Mouse (Mus musculus) lung, embryonic 16.5 days (tissue): ENCODE data around the gene Akt3. TPM values are rescaled to one million over a fixed set of nuclear protein-coding genes. Genes with fewer than 3 reads are reported as not detected.

ENCODE experiments used
- ATAC-seq: fragments of 200-750 bp; cut with Nextera tagmentation; 2 replicates; pipeline ENCODE4 v1.8.0; 2017; ENCODE audit warnings: low read depth, mild to moderate bottlenecking, moderate library complexity
- H3K27ac ChIP-seq: fragments of 300-500 bp; sonication (generic); 2 replicates; pipeline ENCODE4 v1.5.1; 2014; ENCODE audit warnings: mild to moderate bottlenecking, control low read depth, low read length
- H3K27me3 ChIP-seq: fragments of 300-500 bp; sonication (generic); 2 replicates; pipeline ENCODE4 v1.6.1; 2014; ENCODE audit warnings: low read depth, low read length, mixed read lengths; ENCODE audit not compliant: control insufficient read depth, insufficient read depth
- H3K36me3 ChIP-seq: fragments of 300-500 bp; sonication (generic); 2 replicates; pipeline ENCODE4 v1.6.1; 2014; ENCODE audit warnings: low read length; ENCODE audit not compliant: control insufficient read depth, insufficient read depth
- H3K4me1 ChIP-seq: fragments of 300-500 bp; sonication (generic); replicated peaks from 2 replicates; pipeline ENCODE4 v1.6.1; 2014; ENCODE audit warnings: low read length, mixed read lengths; ENCODE audit not compliant: control insufficient read depth, insufficient read depth
- H3K4me2 ChIP-seq: fragments of 300-500 bp; sonication (generic); 2 replicates; pipeline ENCODE4 v1.6.1; 2014; ENCODE audit warnings: low read depth, low read length, control low read depth
- H3K4me3 ChIP-seq: fragments of 300-500 bp; sonication (generic); 2 replicates; pipeline ENCODE4 v1.5.1; 2014; ENCODE audit warnings: mild to moderate bottlenecking, low read length, control low read depth
- H3K9ac ChIP-seq: fragments of 300-500 bp; sonication (generic); 2 replicates; pipeline ENCODE4 v1.6.1; 2014; ENCODE audit warnings: low read length, control low read depth
- H3K9me3 ChIP-seq: fragments of 300-500 bp; sonication (generic); 2 replicates; pipeline ENCODE4 v1.6.1; 2016; ENCODE audit warnings: low read length; ENCODE audit not compliant: control insufficient read depth
- WGBS: fragments of 180-500 bp; shearing (Covaris S2); extraction: QIAGEN DNeasy Blood & Tissue Kit; methylation state at CpG from one replicate; pipeline ENCODE4 v1.1.7; 2014; 5-methylcytosine and 5-hydroxymethylcytosine counted together
- polyA plus RNA-seq: library from polyadenylated mRNA; unstranded; fragments of >200 nt; fragmentation: Nextera tagmentation; extraction: Ambion mirVana; gene quantifications from 2 replicates; pipeline ENCODE4 v1.2.1, GENCODE M21; 2015

Gene Akt3
- polyA plus RNA-seq, 1 experiment from 2014 or later: 4.1 TPM

- Histone ChIP-seq H3K9ac (no peak overlapping the region), H3K27me3 (no peaks in the 10 kb centered on the region), H3K27ac (no peak overlapping the region), H3K36me3 (no peaks in the 10 kb centered on the region), H3K4me2 (no peak overlapping the region), H3K9me3 (no peaks in the 10 kb centered on the region), H3K4me3 (no peak overlapping the region), H3K4me1 (peaks cover 2% of the 10 kb centered on the region)
- 78% methylated on average over 18 of the region's 18 CpGs for WGBS
- no peak for ATAC-seq
Measured at GRCm38 (mm10) chr1:176993141-176994010, 264.6 kb downstream of the Akt3 start.

GRCm38 (mm10) chr1:176992517-176992916 lies 265.5 kb downstream of the Akt3 start:
- H3K4me1 ChIP-seq: peaks cover 3% of the 10 kb centered on the region
- H3K9me3 ChIP-seq: no peaks in the 10 kb centered on the region
- no peak overlapping the region for H3K27ac ChIP-seq
- H3K27me3 ChIP-seq: no peaks in the 10 kb centered on the region
- no peak for ATAC-seq
- H3K4me2 ChIP-seq: no peak overlapping the region
- H3K36me3 ChIP-seq: no peaks in the 10 kb centered on the region
- H3K9ac ChIP-seq: no peak overlapping the region
- WGBS: 83% methylated on average over 8 of the region's 8 CpGs
- H3K4me3 ChIP-seq: no peak overlapping the region

GRCm38 (mm10) chr1:176991473-176991872 lies 266.5 kb downstream of the Akt3 start:
- H3K9ac ChIP-seq: no peak overlapping the region
- ATAC-seq: no peak
- WGBS: 68% methylated on average over 4 of the region's 4 CpGs

GRCm38 (mm10) chr1:176986990-176987740 lies 270.8 kb downstream of the Akt3 start:
- Histone ChIP-seq H3K9me3 (no peaks in the 10 kb centered on the region), H3K36me3 (no peaks in the 10 kb centered on the region), H3K4me1 (peaks cover 18% of the 10 kb centered on the region; the same call in 1 of the 2 replicates), H3K27me3 (no peaks in the 10 kb centered on the region), H3K4me2 (no peak overlapping the region), H3K27ac (no peak overlapping the region), H3K4me3 (no peak overlapping the region), H3K9ac (no peak overlapping the region)
- peak; percentile 57 for ATAC-seq
- 38% methylated on average over 6 of the region's 6 CpGs for WGBS

More at GRCm38 (mm10) chr1:176991473-176991872, 266.5 kb downstream of the Akt3 start:
- H3K27ac ChIP-seq: no peak overlapping the region
- H3K27me3 ChIP-seq: no peaks in the 10 kb centered on the region
- H3K9me3 ChIP-seq: no peaks in the 10 kb centered on the region
- H3K4me2 ChIP-seq: no peak overlapping the region
- no peak overlapping the region for H3K4me3 ChIP-seq
- H3K4me1 ChIP-seq: peaks cover 13% of the 10 kb centered on the region; the same call in 1 of the 2 replicates
- no peaks in the 10 kb centered on the region for H3K36me3 ChIP-seq

GRCm38 (mm10) chr1:176986275-176986674 lies 271.7 kb downstream of the Akt3 start:
- Histone ChIP-seq H3K27ac (no peak overlapping the region), H3K9ac (no peak overlapping the region), H3K9me3 (no peaks in the 10 kb centered on the region), H3K4me1 (peaks cover 18% of the 10 kb centered on the region; the same call in 1 of the 2 replicates), H3K36me3 (no peaks in the 10 kb centered on the region), H3K27me3 (no peaks in the 10 kb centered on the region), H3K4me2 (no peak overlapping the region), H3K4me3 (no peak overlapping the region)
- WGBS: 45% methylated on average over 6 of the region's 6 CpGs
- ATAC-seq: peak; percentile 32; the same call in 1 of the 2 replicates

- 49% methylated on average over 6 of the region's 6 CpGs for WGBS
- H3K4me3 ChIP-seq: no peak overlapping the region
- no peaks in the 10 kb centered on the region for H3K9me3 ChIP-seq
- no peaks in the 10 kb centered on the region for H3K36me3 ChIP-seq
- ATAC-seq: no peak
- H3K27me3 ChIP-seq: no peaks in the 10 kb centered on the region
- H3K4me1 ChIP-seq: peaks cover 18% of the 10 kb centered on the region; the same call in 1 of the 2 replicates
- no peak overlapping the region for H3K4me2 ChIP-seq
- no peak overlapping the region for H3K9ac ChIP-seq
- H3K27ac ChIP-seq: no peak overlapping the region
Measured at GRCm38 (mm10) chr1:176985691-176986090, 272.3 kb downstream of the Akt3 start.

- H3K27ac ChIP-seq: no peak overlapping the region
- no peaks in the 10 kb centered on the region for H3K36me3 ChIP-seq
- no peak overlapping the region for H3K9ac ChIP-seq
- 61% methylated on average over 8 of the region's 8 CpGs for WGBS
- H3K27me3 ChIP-seq: no peaks in the 10 kb centered on the region
- H3K4me3 ChIP-seq: no peak overlapping the region
- H3K4me2 ChIP-seq: no peak overlapping the region
- no peaks in the 10 kb centered on the region for H3K9me3 ChIP-seq
- peak; percentile 52 for ATAC-seq
- H3K4me1 ChIP-seq: peaks cover 18% of the 10 kb centered on the region; the same call in 1 of the 2 replicates
Measured at GRCm38 (mm10) chr1:176982671-176983070, 275.3 kb downstream of the Akt3 start.

- Histone ChIP-seq H3K27me3 (no peaks in the 10 kb centered on the region), H3K4me3 (no peak overlapping the region), H3K4me2 (no peak overlapping the region), H3K9ac (no peak overlapping the region), H3K9me3 (no peaks in the 10 kb centered on the region), H3K4me1 (peaks cover 7% of the 10 kb centered on the region; the same call in 1 of the 2 replicates), H3K36me3 (no peaks in the 10 kb centered on the region), H3K27ac (no peak overlapping the region)
- no peak for ATAC-seq
- WGBS: 93% methylated on average over 2 of the region's 2 CpGs
Measured at GRCm38 (mm10) chr1:176981511-176981910, 276.5 kb downstream of the Akt3 start.

- Histone ChIP-seq H3K9me3 (no peaks in the 10 kb centered on the region), H3K4me3 (no peak overlapping the region), H3K9ac (no peak overlapping the region), H3K36me3 (no peaks in the 10 kb centered on the region), H3K4me2 (no peak overlapping the region), H3K27me3 (no peaks in the 10 kb centered on the region), H3K4me1 (peaks cover 2% of the 10 kb centered on the region; the same call in 1 of the 2 replicates), H3K27ac (no peak overlapping the region)
- WGBS: 82% methylated on average over 10 of the region's 10 CpGs
- no peak for ATAC-seq
Measured at GRCm38 (mm10) chr1:176980801-176981400, 277.1 kb downstream of the Akt3 start.
